Mouse (Mus musculus) bone marrow macrophage, adult 2 months (primary cell): ENCODE measurements around the gene Gfod2.

Experiments
- CTCF ChIP-seq: IDR thresholded peaks from 2 replicates; pipeline ENCODE4 v1.5.1; 2012; ENCODE audit warnings: low read depth, mild to moderate bottlenecking, low read length, moderate library complexity
- POLR2A ChIP-seq: IDR thresholded peaks from 2 replicates; pipeline ENCODE4 v1.6.1; 2012; ENCODE audit warnings: mild to moderate bottlenecking, low read depth, low read length, borderline replicate concordance

DNA sequence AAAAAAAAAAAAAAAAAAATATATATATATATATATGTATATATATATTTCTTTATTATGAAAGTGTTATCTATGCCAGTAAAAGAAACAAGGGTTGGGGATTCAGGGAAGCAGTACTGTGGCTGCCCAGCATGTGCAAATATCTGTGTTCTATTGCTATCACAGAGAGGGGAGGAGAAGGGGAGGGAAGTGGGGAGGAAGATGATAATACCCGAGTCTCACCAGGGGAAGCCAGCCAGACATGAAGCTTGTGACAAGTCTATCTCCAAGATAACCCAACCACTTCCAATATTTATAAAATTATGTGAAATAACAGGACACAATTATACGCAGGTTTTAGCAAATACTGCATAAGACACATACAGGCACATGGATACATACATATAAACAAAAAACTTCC lies 19.4 kb upstream of the Gfod2 start:
- no peak for TF ChIP-seq POLR2A
- no peak for TF ChIP-seq CTCF
